8 mouse cellular contexts compared by ENCODE assay signal in the genomic region with DNA sequence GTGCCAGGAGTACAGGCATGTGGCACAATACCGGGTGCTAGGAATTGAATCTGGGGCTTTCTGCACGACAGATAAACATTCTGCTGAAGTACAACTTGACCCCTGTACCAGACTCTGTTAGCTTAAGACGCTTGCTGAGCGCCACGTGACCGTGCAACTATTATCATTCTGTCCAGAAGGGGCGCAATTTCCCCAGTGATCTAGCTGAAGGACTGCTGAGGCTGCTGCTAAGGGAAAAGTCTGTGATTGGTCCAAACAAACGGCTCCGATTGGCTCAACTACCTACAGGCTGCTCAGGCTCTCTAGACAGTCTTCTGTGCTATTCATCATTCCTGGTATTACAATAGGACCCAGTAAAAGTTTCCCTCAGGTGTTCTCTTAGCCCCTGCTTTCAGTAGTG. TPM values are rescaled to one million over a fixed set of nuclear protein-coding genes. Genes with fewer than 3 reads are reported as not detected.
DNase-seq lines count a peak whose midpoint lies in the region; ATAC-seq lines count a peak whose summit lies in the region.

No protein-coding gene starts in this region.

- no peak overlapping the region for H3K4me3 ChIP-seq in intestine, embryonic 14.5 days (ENCODE audit: low read depth, low read length)

- no peaks in the 10 kb centered on the region for H3K36me3 ChIP-seq in intestine, embryonic 14.5 days (ENCODE audit: control insufficient read depth, insufficient read depth, low read length)

- H3K9ac ChIP-seq in intestine, embryonic 14.5 days (ENCODE audit: low read length): no peak overlapping the region

- intact Hi-C loops in left cerebral cortex, postnatal 10 days (cut with DNase I): no loop called here

- H3K27me3 ChIP-seq in intestine, embryonic 14.5 days (replicated peaks; ENCODE audit: control insufficient read depth, insufficient read depth, low read length): no peaks in the 10 kb centered on the region

- DNase-seq in adrenal gland, adult (ENCODE audit: inconsistent age in 2 of 2, low spot score in 1 of 2): peak; percentile 88 to 96
- peak; percentile 98 for DNase-seq in embryo, embryonic 10.5 days (ENCODE audit: low spot score)
- peak; percentile 84 for DNase-seq in gastrocnemius, postnatal 25 days
- peak; percentile 94 for DNase-seq in intestine, embryonic 14.5 days (ENCODE audit: low spot score)
- DNase-seq in left cerebral cortex, postnatal 10 days (ENCODE audit: extremely low spot score in 1 of 2, low spot score in 2 of 2): peak; percentile 90 to 91
- DNase-seq in right cerebral cortex, postnatal 25 days: peak; percentile 84
- DNase-seq in urinary bladder, postnatal 36 days (ENCODE audit: low spot score in 2 of 2): peak; percentile 83 to 89

- H3K27ac ChIP-seq in intestine, embryonic 14.5 days (ENCODE audit: low read depth): no peak overlapping the region; the same call in 1 of the 2 replicates

- ATAC-seq in intestine, embryonic 14.5 days (replicated peaks; ENCODE audit: low FRiP score, low TSS enrichment, low read depth): peak; percentile 76
- peak; percentile 62 for ATAC-seq in megakaryocyte-erythroid progenitor cell, adult 5-6 weeks (replicated peaks; ENCODE audit: low FRiP score, low TSS enrichment, poor library complexity, severe bottlenecking)

- WGBS in intestine, embryonic 14.5 days: 2% methylated on average over 9 of the region's 9 CpGs

- peak overlapping the region; percentile 42 for H3K4me2 ChIP-seq in intestine, embryonic 14.5 days (ENCODE audit: low read length)

- H3K9me3 ChIP-seq in intestine, embryonic 14.5 days (ENCODE audit: control insufficient read depth, low read length): no peaks in the 10 kb centered on the region

- H3K4me1 ChIP-seq in intestine, embryonic 14.5 days (replicated peaks; ENCODE audit: control insufficient read depth, insufficient read depth, low read length): peaks cover 5% of the 10 kb centered on the region

RNA-seq across cellular contexts. Expression of gene Map2k3, which starts 4.6 kb away (rescaled TPM):
- total RNA-seq in gastrocnemius, postnatal 25 days (2021): 100 to 1,000 TPM; 154 to 218 TPM
- polyA plus RNA-seq in intestine, embryonic 14.5 days (2014; fragmentation: Nextera tagmentation; extraction: Ambion mirVana): 91.7 and 94.5 TPM in 2 replicates
- 10 to 100 TPM; 13.4 to 14.3 TPM for total RNA-seq in left cerebral cortex, postnatal 10 days (2021)
- 46.0 and 52.1 TPM in 2 replicates for total RNA-seq in megakaryocyte-erythroid progenitor cell, adult 5-6 weeks (2014; fragmentation: Nextera tagmentation)
- 13.5 and 19.1 TPM in 2 replicates for total RNA-seq in megakaryocyte-erythroid progenitor cell, adult 5-6 weeks (2017)

RNA-seq across cellular contexts. Expression of gene Natd1, which starts 12.7 kb away (rescaled TPM):
- total RNA-seq in gastrocnemius, postnatal 25 days (2021): 10 to 100 TPM in 1 of 2 experiments, 1 to 10 TPM in 1; 9.5 to 10.3 TPM
- 15.4 and 16.8 TPM in 2 replicates for polyA plus RNA-seq in intestine, embryonic 14.5 days (2014; fragmentation: Nextera tagmentation; extraction: Ambion mirVana)
- 10 to 100 TPM; 12.4 to 13.7 TPM for total RNA-seq in left cerebral cortex, postnatal 10 days (2021)
- 5.8 and 9.2 TPM in 2 replicates for total RNA-seq in megakaryocyte-erythroid progenitor cell, adult 5-6 weeks (2014; fragmentation: Nextera tagmentation)
- total RNA-seq in megakaryocyte-erythroid progenitor cell, adult 5-6 weeks (2017): 1.4 and 2.2 TPM in 2 replicates

RNA-seq across cellular contexts. Expression of gene Tmem11, which starts 48.2 kb away (rescaled TPM):
- 10 to 100 TPM; 34.0 TPM for total RNA-seq in gastrocnemius, postnatal 25 days (2021)
- polyA plus RNA-seq in intestine, embryonic 14.5 days (2014; fragmentation: Nextera tagmentation; extraction: Ambion mirVana): 73.9 and 81.6 TPM in 2 replicates
- 10 to 100 TPM; 25.2 TPM for total RNA-seq in left cerebral cortex, postnatal 10 days (2021)
- total RNA-seq in megakaryocyte-erythroid progenitor cell, adult 5-6 weeks (2014; fragmentation: Nextera tagmentation): 33.3 and 41.4 TPM in 2 replicates
- total RNA-seq in megakaryocyte-erythroid progenitor cell, adult 5-6 weeks (2017): 78.6 and 101 TPM in 2 replicates
